Mouse (Mus musculus) testis, adult 2 months (tissue): ENCODE measurements around the gene Bbc3. TPM values are rescaled to one million over a fixed set of nuclear protein-coding genes. Genes with fewer than 3 reads are reported as not detected.

Experiments used
- H3K27ac ChIP-seq: fragments of 200-500 bp; 2 replicates; pipeline ENCODE4 v1.5.1; 2012; ENCODE audit warnings: low read depth, low read length; ENCODE audit not compliant: control insufficient read depth, insufficient read depth
- H3K27me3 ChIP-seq: fragments of 200-500 bp; 2 replicates; pipeline ENCODE4 v1.6.1; 2012; ENCODE audit warnings: mild to moderate bottlenecking, low read length, moderate library complexity; ENCODE audit not compliant: control insufficient read depth, insufficient read depth
- H3K36me3 ChIP-seq: fragments of 200-500 bp; 2 replicates; pipeline ENCODE4 v1.6.1; 2012; ENCODE audit warnings: mild to moderate bottlenecking, low read length; ENCODE audit not compliant: control insufficient read depth, insufficient read depth
- H3K4me1 ChIP-seq: fragments of 200-500 bp; 2 replicates; pipeline ENCODE4 v1.6.1; 2012; ENCODE audit warnings: low read length; ENCODE audit not compliant: control insufficient read depth, insufficient read depth
- H3K4me3 ChIP-seq: fragments of 200-500 bp; 2 replicates; pipeline ENCODE4 v1.5.1; 2012; ENCODE audit warnings: low read depth, mild to moderate bottlenecking, low read length, moderate library complexity, mixed read lengths; ENCODE audit not compliant: control insufficient read depth
- CTCF ChIP-seq: fragments of 200-500 bp; IDR thresholded peaks from 2 replicates; pipeline ENCODE4 v1.5.1; 2012; ENCODE audit warnings: low read depth, mild to moderate bottlenecking, inconsistent platforms, low read length, moderate library complexity; ENCODE audit not compliant: control insufficient read depth, insufficient read depth, insufficient replicate concordance
- POLR2A ChIP-seq: fragments of 200-500 bp; IDR thresholded peaks from 2 replicates; pipeline ENCODE4 v1.6.1; 2012; ENCODE audit warnings: low read depth, mild to moderate bottlenecking, inconsistent platforms, low read length, moderate library complexity; ENCODE audit not compliant: control insufficient read depth
- polyA plus RNA-seq: library from polyadenylated mRNA; depleted of rRNA; stranded (reverse); fragments of >200 nt; gene quantifications from 2 replicates; pipeline ENCODE4 v1.2.3, GENCODE M21; 2012

Gene Bbc3
- polyA plus RNA-seq, 1 experiment = 4.0 TPM

GRCm38 (mm10) chr7:16324661-16325060, 16.5 kb downstream of the Bbc3 start:
- Histone ChIP-seq H3K4me1 (no peaks in the 10 kb centered on the region; the same call in 1 of the 2 replicates), H3K27me3 (no peaks in the 10 kb centered on the region), H3K4me3 (no peak overlapping the region), H3K27ac (no peak overlapping the region), H3K36me3 (peaks cover 1% of the 10 kb centered on the region; the same call in 1 of the 2 replicates)
- TF ChIP-seq CTCF (no peak), POLR2A (no peak)

- no peak for TF ChIP-seq POLR2A
- peak; percentile 15; the same call in 1 of the 2 replicates for TF ChIP-seq CTCF
- Histone ChIP-seq H3K36me3 (peaks cover 1% of the 10 kb centered on the region; the same call in 1 of the 2 replicates), H3K27me3 (no peaks in the 10 kb centered on the region), H3K4me1 (no peaks in the 10 kb centered on the region; the same call in 1 of the 2 replicates), H3K27ac (no peak overlapping the region), H3K4me3 (no peak overlapping the region)
Measured at GRCm38 (mm10) chr7:16325920-16326606, 17.9 kb downstream of the Bbc3 start.

DNA sequence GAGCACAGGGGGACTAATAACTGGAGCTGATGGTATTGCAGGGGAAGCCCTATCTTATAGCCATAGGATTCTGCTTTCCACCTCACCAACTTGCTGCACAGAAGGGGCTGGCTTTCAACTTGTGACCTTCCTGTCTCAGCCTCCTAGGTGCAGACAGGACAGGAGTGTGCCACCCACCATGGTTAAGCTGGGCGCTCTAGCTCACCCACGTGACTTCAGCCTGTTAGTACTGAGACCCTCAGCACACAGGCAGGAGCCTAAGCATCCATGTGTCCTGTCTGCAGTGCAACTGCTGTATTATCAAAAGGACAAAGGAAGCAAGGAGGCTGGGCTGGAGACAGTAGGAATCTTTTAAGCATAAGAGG, 18.4 kb downstream of the Bbc3 start:
- Histone ChIP-seq H3K27me3 (no peaks in the 10 kb centered on the region), H3K36me3 (peaks cover 1% of the 10 kb centered on the region; the same call in 1 of the 2 replicates), H3K4me3 (no peak overlapping the region), H3K4me1 (no peaks in the 10 kb centered on the region; the same call in 1 of the 2 replicates), H3K27ac (no peak overlapping the region)
- TF ChIP-seq POLR2A = no peak
- TF ChIP-seq CTCF = no peak

GRCm38 (mm10) chr7:16329146-16329545, 21.0 kb downstream of the Bbc3 start:
- Histone ChIP-seq H3K27me3 (no peaks in the 10 kb centered on the region), H3K4me3 (no peak overlapping the region), H3K4me1 (no peaks in the 10 kb centered on the region; the same call in 1 of the 2 replicates), H3K36me3 (peaks cover 1% of the 10 kb centered on the region; the same call in 1 of the 2 replicates), H3K27ac (no peak overlapping the region)
- TF ChIP-seq CTCF = no peak
- no peak for TF ChIP-seq POLR2A

GRCm38 (mm10) chr7:16337733-16338132, 29.5 kb downstream of the Bbc3 start:
- Histone ChIP-seq H3K27me3 (no peaks in the 10 kb centered on the region), H3K27ac (no peak overlapping the region), H3K4me3 (no peak overlapping the region), H3K4me1 (no peaks in the 10 kb centered on the region), H3K36me3 (peaks cover 3% of the 10 kb centered on the region; the same call in 1 of the 2 replicates)
- TF ChIP-seq CTCF = no peak
- TF ChIP-seq POLR2A = no peak

GRCm38 (mm10) chr7:16344598-16344997, 36.4 kb downstream of the Bbc3 start:
- no peak overlapping the region for H3K27ac ChIP-seq
- no peaks in the 10 kb centered on the region for H3K36me3 ChIP-seq
- H3K27me3 ChIP-seq = no peaks in the 10 kb centered on the region
- no peak overlapping the region for H3K4me3 ChIP-seq
- no peak for TF ChIP-seq POLR2A
- no peak for TF ChIP-seq CTCF
- no peaks in the 10 kb centered on the region for H3K4me1 ChIP-seq

GRCm38 (mm10) chr7:16345297-16345696, 37.1 kb downstream of the Bbc3 start:
- Histone ChIP-seq H3K36me3 (no peaks in the 10 kb centered on the region), H3K27me3 (no peaks in the 10 kb centered on the region), H3K27ac (no peak overlapping the region), H3K4me3 (no peak overlapping the region), H3K4me1 (no peaks in the 10 kb centered on the region)
- TF ChIP-seq POLR2A = no peak
- no peak for TF ChIP-seq CTCF
